Mouse (Mus musculus): ENCODE measurements around the gene Suco.

Suco gene

GRCm38 (mm10) chr1:161894126-161894525 is 17.6 kb upstream of the Suco start:
- ATAC-seq (ENCODE audit: low TSS enrichment), result no peak

GRCm38 (mm10) chr1:161888823-161889222 is 12.3 kb upstream of the Suco start:
- no peak for ATAC-seq (ENCODE audit: low TSS enrichment)

GRCm38 (mm10) chr1:161887679-161888260 is 11.3 kb upstream of the Suco start:
- no peak for ATAC-seq (ENCODE audit: low TSS enrichment)

- no peak for ATAC-seq (ENCODE audit: low TSS enrichment)
Measured at GRCm38 (mm10) chr1:161885762-161886161, 9.3 kb upstream of the Suco start.

- ATAC-seq (ENCODE audit: low TSS enrichment), result no peak
Measured at GRCm38 (mm10) chr1:161877580-161878142, 1.2 kb upstream of the Suco start.

- ATAC-seq (ENCODE audit: low TSS enrichment), result peak; percentile 65
Measured at GRCm38 (mm10) chr1:161875706-161876552, 553 bp downstream of the Suco start.

- no peak for ATAC-seq (ENCODE audit: low TSS enrichment)
Measured at GRCm38 (mm10) chr1:161869422-161869821, 7.1 kb downstream of the Suco start.

GRCm38 (mm10) chr1:161868413-161868812 is 8.1 kb downstream of the Suco start:
- no peak for ATAC-seq (ENCODE audit: low TSS enrichment)

- ATAC-seq (ENCODE audit: low TSS enrichment), result peak; percentile 41; the same call in 1 of the 2 replicates
Measured at GRCm38 (mm10) chr1:161863742-161864141, 12.7 kb downstream of the Suco start.

- no peak for ATAC-seq (ENCODE audit: low TSS enrichment)
Measured at GRCm38 (mm10) chr1:161859248-161859647, 17.2 kb downstream of the Suco start.

- no peak for ATAC-seq (ENCODE audit: low TSS enrichment)
Measured at GRCm38 (mm10) chr1:161826677-161827076, 49.8 kb downstream of the Suco start.

- ATAC-seq (ENCODE audit: low TSS enrichment), result no peak
Measured at GRCm38 (mm10) chr1:161809428-161809827, 67.1 kb downstream of the Suco start.

- ATAC-seq (ENCODE audit: low TSS enrichment), result no peak
Measured at GRCm38 (mm10) chr1:161808980-161809379, 67.5 kb downstream of the Suco start.

GRCm38 (mm10) chr1:161804541-161804971 is 71.9 kb downstream of the Suco start:
- no peak for ATAC-seq (ENCODE audit: low TSS enrichment)

GRCm38 (mm10) chr1:161801321-161801720 is 75.2 kb downstream of the Suco start:
- no peak for ATAC-seq (ENCODE audit: low TSS enrichment)

- ATAC-seq (ENCODE audit: low TSS enrichment), result no peak
Measured at GRCm38 (mm10) chr1:161800256-161800655, 76.2 kb downstream of the Suco start.

GRCm38 (mm10) chr1:161799791-161800190 is 76.7 kb downstream of the Suco start:
- no peak for ATAC-seq (ENCODE audit: low TSS enrichment)

GRCm38 (mm10) chr1:161798866-161799265 is 77.6 kb downstream of the Suco start:
- ATAC-seq (ENCODE audit: low TSS enrichment), result no peak

GRCm38 (mm10) chr1:161794447-161795211 is 81.9 kb downstream of the Suco start:
- ATAC-seq (ENCODE audit: low TSS enrichment), result no peak

- ATAC-seq (ENCODE audit: low TSS enrichment), result no peak
Measured at GRCm38 (mm10) chr1:161793321-161793720, 83.2 kb downstream of the Suco start.

GRCm38 (mm10) chr1:161792687-161792969 is 83.9 kb downstream of the Suco start:
- no peak for ATAC-seq (ENCODE audit: low TSS enrichment)

Measured in frontal cortex, adult (tissue).